Mouse (Mus musculus): ENCODE data around the gene Cdk17.

Cdk17 gene

DNA sequence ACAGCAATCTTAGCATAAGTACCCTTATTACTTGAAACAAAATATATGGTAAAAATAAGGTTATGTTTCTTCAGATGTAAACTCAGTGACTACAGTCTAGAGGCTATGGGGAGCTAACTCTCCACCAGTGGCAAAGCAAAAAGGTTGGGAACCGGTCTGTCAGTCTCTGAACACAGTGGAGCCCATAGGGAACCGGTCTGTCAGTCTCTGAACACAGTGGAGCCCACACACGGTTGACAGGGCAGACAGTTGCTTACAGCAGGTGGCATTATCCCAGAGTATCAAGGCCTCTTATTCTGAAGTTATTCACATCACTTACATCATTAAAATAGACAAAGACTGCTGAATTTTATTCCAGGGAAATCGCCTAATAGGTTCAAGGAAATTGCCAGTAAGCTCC lies 70.8 kb downstream of the Cdk17 start:
- DNase-seq (ENCODE audit: low spot score in 2 of 2): no peak

DNA sequence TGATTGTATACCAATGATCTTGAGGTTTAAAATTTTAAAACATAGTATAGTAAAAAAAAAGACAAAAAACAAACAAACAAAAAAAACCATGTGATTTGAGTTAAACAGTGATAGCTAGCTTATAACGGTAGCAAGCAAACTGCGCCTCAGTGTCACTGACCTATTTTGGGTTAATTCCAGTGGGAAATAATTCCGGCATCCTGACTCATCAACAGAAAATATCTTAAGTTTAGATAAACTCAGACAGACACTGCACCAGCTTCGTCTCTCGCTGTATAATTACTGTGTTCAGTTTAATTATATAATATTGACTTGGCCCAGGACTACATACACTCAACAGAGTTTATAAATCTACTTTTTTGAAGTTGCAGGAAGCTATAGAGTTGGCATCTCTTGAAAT lies 71.2 kb downstream of the Cdk17 start:
- DNase-seq (ENCODE audit: low spot score in 2 of 2): no peak

DNA sequence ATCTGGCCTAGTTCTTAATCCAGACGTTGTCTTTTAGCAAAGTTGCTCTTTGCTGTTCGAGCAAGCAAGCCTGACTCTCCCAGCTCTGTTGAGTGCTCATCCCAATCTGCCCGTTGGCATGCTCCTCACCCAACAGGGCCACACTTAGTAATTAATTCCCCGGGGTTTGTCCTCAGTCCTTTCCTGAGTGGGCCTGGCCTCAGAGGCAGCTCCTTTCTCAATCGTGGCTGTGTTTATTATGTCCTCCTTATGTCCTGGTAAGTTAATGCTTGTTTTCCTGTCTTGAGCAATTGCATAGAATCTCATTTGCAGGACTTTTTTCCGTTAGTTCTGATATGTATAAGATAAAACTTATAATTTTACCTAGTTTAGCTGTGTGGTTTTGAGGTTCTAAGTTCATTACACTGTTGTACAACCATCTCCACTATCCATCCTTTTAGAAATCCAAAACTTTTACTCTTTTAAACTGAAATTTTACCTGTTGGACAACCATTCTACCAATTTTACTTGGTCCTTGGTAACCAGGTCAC lies 73.1 kb downstream of the Cdk17 start:
- no peak for DNase-seq (ENCODE audit: low spot score in 2 of 2)

- DNase-seq (ENCODE audit: low spot score in 2 of 2): no peak
Measured at GRCm38 (mm10) chr10:93234692-93235091, 74.0 kb downstream of the Cdk17 start.

GRCm38 (mm10) chr10:93239201-93239806 lies 78.6 kb downstream of the Cdk17 start:
- no peak for DNase-seq (ENCODE audit: low spot score in 2 of 2)

GRCm38 (mm10) chr10:93242208-93242607 lies 81.5 kb downstream of the Cdk17 start:
- DNase-seq (ENCODE audit: low spot score in 2 of 2): no peak

DNA sequence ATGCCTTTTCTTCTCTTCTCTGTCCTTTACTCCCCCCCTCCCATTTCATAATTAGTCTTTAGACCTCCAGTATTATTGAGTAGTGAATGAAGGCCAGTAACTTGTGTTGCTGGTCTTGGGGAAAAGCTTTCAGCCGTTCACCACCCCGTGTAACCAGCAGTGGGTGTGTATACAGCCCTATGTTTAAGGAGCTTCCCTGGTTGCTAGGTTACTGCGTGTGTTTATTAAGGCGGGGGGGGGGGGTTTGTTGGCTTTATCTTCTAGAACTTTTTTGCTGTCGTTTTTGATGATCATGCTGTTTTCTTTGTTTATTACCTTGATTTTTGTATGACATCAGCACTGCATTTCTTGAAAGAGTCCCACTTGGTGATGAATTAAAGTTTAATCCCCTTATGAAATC lies 82.2 kb downstream of the Cdk17 start:
- DNase-seq (ENCODE audit: low spot score in 2 of 2): no peak

DNA sequence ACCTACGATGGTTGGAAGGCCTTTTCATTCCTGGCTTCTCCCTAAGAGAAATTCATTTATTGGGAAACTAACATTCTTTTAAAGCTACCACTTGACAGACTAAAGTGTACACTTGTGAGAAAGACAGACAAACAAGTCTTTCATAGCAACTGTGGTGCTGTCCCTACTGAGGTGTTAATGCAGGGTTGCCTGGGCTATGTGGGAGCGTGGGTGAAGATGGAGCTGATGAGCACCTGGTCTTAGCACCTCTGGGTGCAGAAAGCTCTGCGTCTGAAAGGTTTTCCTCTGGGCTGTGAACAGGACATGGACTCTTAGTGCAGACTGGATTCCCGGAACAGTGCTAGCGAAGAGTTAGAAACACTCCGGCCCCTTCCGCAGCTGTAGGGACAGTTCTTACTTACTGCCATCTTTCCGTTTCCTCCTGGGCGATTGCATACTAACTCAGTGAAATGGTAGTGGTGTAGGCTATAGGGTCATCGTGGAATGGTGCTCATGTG lies 83.6 kb downstream of the Cdk17 start:
- DNase-seq (ENCODE audit: low spot score in 2 of 2): no peak

- no peak for DNase-seq (ENCODE audit: low spot score in 2 of 2)
Measured at GRCm38 (mm10) chr10:93246185-93246920, 85.7 kb downstream of the Cdk17 start.

DNA sequence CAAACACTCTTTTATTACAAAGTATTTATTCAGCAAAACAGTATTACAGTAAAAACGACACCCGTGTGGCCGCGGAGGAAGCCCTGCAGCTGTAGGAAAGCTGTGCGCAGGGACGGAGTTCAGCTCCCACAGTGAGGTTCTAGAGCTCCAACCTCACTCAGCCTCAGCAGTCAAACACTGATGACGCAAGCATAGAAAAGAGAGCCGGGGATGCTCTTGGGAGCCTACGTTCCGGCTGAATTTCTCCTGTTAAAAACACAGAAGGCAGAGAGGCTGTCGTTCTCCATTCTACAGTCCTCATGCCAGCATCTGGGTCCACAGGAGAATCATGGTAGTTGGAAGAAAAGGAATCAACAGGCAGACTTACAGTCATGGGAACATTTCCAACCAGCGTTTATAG lies 86.7 kb downstream of the Cdk17 start:
- DNase-seq (ENCODE audit: low spot score in 2 of 2): no peak

DNA sequence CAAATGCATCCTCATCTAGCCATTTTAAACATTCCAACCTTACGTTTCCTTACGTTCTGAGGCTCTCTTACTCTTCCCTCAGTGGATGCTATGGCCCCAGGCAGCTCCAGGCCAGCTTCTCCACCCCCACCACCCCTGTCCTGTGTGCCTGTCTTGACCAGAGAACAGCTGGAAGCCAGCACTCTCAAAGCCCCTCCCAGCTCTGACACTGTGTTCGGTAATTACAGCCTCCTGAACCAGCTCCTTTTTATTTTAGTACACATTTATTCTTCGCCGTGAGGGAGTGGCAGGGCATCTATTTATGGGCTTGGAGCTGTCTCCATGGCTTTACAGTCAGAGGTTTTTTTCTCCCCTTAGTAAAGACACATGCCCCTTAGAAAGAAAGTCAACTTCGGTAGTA lies 87.2 kb downstream of the Cdk17 start:
- no peak for DNase-seq (ENCODE audit: low spot score in 2 of 2)

DNA sequence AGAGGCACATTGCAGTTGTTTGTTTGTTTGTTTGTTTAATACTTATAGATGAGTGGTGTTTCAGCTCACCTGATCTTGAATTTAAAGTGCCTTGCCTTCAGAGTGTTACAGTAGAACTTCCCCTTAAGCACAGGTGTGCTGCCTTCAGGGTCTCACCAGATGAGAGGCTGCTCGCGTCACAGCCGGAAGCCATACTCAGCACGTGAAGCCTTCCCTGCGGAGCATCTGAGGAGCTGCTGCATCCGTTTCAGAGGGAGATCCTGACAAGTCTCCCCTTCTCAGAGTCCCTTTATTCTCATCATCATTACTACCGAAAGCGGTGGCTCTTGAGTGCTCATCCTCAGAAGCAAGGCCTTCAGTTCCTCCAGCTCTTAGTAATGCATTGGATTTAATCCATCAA lies 87.7 kb downstream of the Cdk17 start:
- DNase-seq (ENCODE audit: low spot score in 2 of 2): no peak

GRCm38 (mm10) chr10:93249901-93250300 lies 89.2 kb downstream of the Cdk17 start:
- no peak for DNase-seq (ENCODE audit: low spot score in 2 of 2)

- no peak for DNase-seq (ENCODE audit: low spot score in 2 of 2)
Measured at GRCm38 (mm10) chr10:93250436-93251317, 90.0 kb downstream of the Cdk17 start.

GRCm38 (mm10) chr10:93251426-93251825 lies 90.8 kb downstream of the Cdk17 start:
- no peak for DNase-seq (ENCODE audit: low spot score in 2 of 2)

- DNase-seq (ENCODE audit: low spot score in 2 of 2): no peak
Measured at GRCm38 (mm10) chr10:93252661-93253060, 92.0 kb downstream of the Cdk17 start.

GRCm38 (mm10) chr10:93253156-93253555 lies 92.5 kb downstream of the Cdk17 start:
- DNase-seq (ENCODE audit: low spot score in 2 of 2): no peak

DNA sequence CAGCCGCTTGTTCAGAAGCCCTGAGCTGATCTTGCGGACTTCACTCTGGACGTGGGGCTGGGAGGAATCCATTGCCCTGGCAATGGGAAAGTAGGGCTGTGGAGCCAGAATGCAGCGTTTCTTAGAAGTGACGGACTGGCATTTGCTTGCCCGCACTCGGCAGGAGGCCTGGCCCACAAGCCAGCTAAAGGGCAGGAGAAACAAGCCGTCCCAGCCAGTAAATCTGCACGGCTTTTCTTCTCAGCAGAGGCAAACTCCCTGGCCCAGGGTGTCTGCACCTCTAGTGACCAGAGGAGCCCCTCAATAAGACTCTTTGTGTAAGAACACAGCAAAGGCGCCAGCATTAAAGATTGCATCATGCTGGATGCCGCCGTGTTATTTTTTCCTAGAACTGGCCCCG lies 94.6 kb downstream of the Cdk17 start:
- no peak for DNase-seq (ENCODE audit: low spot score in 2 of 2)

GRCm38 (mm10) chr10:93259826-93260225 lies 99.2 kb downstream of the Cdk17 start:
- no peak for DNase-seq (ENCODE audit: low spot score in 2 of 2)

- no peak for DNase-seq (ENCODE audit: low spot score in 2 of 2)
Measured at GRCm38 (mm10) chr10:93261132-93261980, 100.7 kb downstream of the Cdk17 start.

GRCm38 (mm10) chr10:93261981-93262499 lies 101.4 kb downstream of the Cdk17 start:
- no peak for DNase-seq (ENCODE audit: low spot score in 2 of 2)

Measured in heart, adult 9 months (tissue).